Mouse (Mus musculus) G1E-ER4 (cell line): ENCODE measurements around the gene Sohlh2. TPM values are rescaled to one million over a fixed set of nuclear protein-coding genes. Genes with fewer than 3 reads are reported as not detected.

ENCODE experiments used
- GATA1 ChIP-seq: IDR thresholded peaks from one replicate; pipeline ENCODE4 v1.8.0; 2012; ENCODE audit warnings: low read length, inconsistent platforms
- polyA plus RNA-seq: library from polyadenylated mRNA; stranded (reverse); fragments of >175 nt; gene quantifications from 2 replicates; pipeline ENCODE4 v1.2.3, GENCODE M21; 2012

Sohlh2 gene
- polyA plus RNA-seq, 1 experiment, result not detected

DNA sequence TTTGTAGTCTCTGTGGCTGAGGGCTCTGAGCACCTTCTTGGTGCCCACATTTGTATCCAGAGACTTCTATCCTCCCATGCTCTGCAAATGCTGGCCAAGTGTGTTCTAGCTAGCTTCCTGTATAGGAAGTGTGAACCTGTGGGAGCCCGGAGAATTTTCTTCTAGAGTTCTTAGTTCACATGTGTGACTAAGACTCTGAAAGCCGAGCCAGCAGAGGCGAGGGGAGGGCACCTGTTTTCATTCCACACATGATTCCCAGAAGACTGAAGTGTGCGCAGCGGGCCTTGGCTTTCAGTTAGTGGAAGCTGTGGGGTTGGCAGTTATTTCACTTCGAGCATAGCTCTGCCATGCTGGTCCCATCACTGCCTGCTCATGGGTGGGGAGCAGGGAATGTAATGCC lies 62.3 kb downstream of the Sohlh2 start:
- TF ChIP-seq GATA1, result no peak

DNA sequence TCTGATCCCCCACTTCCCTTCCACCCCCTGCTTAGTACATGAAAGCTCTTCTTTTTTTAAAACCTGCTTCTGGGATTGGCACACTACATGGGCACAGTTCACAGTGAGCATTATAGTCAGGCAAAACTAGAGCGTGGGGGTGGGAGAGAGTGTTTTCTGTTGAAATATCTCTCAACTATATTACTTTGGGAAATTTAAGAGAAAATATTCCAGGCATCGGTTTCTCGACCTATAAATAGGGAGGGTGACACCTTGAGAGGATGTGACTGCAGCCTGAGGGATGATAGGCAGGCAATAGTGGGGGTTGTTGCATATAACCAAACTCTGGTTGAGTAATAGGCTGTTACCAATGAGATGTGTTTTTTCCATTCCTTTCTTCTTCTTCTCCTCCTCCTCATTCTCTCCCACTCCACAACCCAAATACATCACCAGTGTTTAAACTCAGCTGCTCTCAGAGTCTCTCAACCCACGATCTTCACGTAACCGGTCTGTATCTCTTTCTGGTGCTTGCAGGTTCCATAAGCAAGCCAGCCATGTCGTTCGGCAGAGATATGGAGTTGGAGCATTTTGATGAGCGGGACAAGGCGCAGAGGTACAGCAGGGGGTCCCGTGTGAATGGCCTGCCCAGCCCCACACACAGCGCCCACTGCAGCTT lies 64.9 kb downstream of the Sohlh2 start:
- no peak for TF ChIP-seq GATA1

DNA sequence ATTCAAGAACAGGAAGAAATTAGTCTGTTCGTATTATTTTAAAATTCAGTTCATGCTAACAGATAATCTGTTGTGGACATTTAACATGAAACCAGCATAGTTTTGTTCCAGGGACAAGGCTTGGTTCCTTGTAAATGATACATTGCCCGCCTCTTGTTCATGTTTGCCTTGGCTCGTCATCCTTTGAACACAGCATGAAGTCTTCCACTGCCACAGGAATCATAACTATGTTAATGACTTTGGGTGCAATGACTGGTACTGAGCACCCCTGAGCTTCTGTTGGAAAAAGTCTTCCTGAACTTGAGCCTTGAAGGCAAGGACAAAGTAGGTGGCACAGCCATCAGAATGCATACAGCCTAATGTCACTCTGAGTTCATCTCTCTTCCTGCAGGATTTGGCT lies 66.2 kb downstream of the Sohlh2 start:
- TF ChIP-seq GATA1, result no peak

DNA sequence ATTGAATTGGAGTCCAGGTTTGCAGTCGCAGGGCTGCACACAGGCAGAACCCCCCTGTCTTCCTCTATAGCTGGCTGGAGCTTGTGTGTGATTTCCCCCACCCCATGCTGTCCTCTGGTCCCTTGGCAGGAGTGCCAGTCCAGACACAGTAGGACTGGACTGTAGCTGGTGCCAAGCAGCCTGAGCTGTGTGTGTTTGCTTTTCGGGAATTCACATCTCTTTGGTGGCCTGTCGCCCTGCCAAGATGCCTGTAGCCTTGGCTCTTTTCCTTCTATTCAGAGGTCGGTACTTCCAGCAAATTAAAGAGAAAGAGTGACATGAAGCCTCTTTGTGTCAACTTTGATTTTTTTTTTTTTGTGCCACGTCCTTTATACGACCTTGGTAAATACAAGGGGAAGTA lies 66.7 kb downstream of the Sohlh2 start:
- no peak for TF ChIP-seq GATA1

DNA sequence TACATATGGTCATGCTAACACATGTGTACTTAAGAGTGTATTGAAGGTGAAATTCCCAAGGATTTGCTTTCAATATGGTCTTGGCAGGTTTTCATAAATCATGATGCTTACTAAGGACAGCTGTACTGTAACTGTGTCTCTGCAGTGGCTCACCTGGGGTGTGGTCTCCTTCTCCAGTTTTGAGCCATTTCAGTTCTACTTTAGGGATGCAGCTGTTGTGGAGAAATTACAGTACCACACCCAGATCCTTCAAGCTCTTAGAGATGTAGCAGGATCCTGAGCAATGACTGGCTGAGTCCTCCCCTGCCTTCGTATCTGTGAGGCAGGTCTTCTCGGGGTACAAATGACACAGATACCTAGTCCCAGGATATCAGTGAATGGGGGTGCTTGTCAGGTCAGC lies 68.8 kb downstream of the Sohlh2 start:
- no peak for TF ChIP-seq GATA1

Other genes starting within 250 kb of the Sohlh2 start
- gene Ccna1, start 126.5 kb upstream of the Sohlh2 start, polyA plus RNA-seq, result not detected in 2 replicates
- 10.3 and 12.0 TPM in 2 replicates for gene Spg20, start 69.9 kb upstream of the Sohlh2 start, polyA plus RNA-seq
- not detected in 2 replicates for gene Ccdc169, start 44.7 kb upstream of the Sohlh2 start, polyA plus RNA-seq
- not detected in 2 replicates for gene Dclk1, start 60.3 kb downstream of the Sohlh2 start, polyA plus RNA-seq